Mouse (Mus musculus) C2C12 (cell line): ENCODE measurements at regions not wholly inside any gene's neighbourhood (a gene's known extent, or its start where the extent isn't known, plus 50 kb on each side); places are given as distances from the start of the nearest gene placed in this dataset.

Experiments used
- H3K27me3 ChIP-seq: one replicate; pipeline ENCODE4 v1.6.1; 2011; ENCODE audit not compliant: control insufficient read depth, insufficient read depth, insufficient read length
- H3K36me3 ChIP-seq: one replicate; pipeline ENCODE4 v1.6.1; 2011; ENCODE audit not compliant: control insufficient read depth, insufficient read depth
- H3K4me3 ChIP-seq: one replicate; pipeline ENCODE4 v1.5.1; 2011; ENCODE audit warnings: mild to moderate bottlenecking, control low read depth; ENCODE audit not compliant: poor library complexity, insufficient read depth, severe bottlenecking
- H3K79me2 ChIP-seq: one replicate; pipeline ENCODE4 v1.6.1; 2011; ENCODE audit not compliant: control insufficient read depth, insufficient read depth
- H3K79me3 ChIP-seq: one replicate; pipeline ENCODE4 v1.6.1; 2011; ENCODE audit warnings: low read depth, control low read depth
- H3ac ChIP-seq: one replicate; pipeline ENCODE3; 2011; ENCODE audit warnings: low read depth; ENCODE audit not compliant: control insufficient read depth, insufficient read length
- CEBPB ChIP-seq: IDR thresholded peaks from one replicate; pipeline ENCODE4 v1.6.1; 2011; ENCODE audit warnings: low read depth, mild to moderate bottlenecking, control low read depth, moderate library complexity
- CTCF ChIP-seq: IDR thresholded peaks from one replicate; pipeline ENCODE4 v1.5.1; 2011; ENCODE audit not compliant: control insufficient read depth, insufficient read depth, insufficient read length
- FOSL1 ChIP-seq: IDR thresholded peaks from one replicate; pipeline ENCODE4 v1.8.0; 2011; ENCODE audit warnings: mild to moderate bottlenecking, low read length; ENCODE audit not compliant: poor library complexity, insufficient read depth, severe bottlenecking
- MAX ChIP-seq: IDR thresholded peaks from one replicate; pipeline ENCODE4 v1.6.1; 2011; ENCODE audit warnings: mild to moderate bottlenecking, control low read depth
- MYOD1 ChIP-seq: IDR thresholded peaks from one replicate; pipeline ENCODE4 v1.6.1; 2011; ENCODE audit warnings: low read depth; ENCODE audit not compliant: control insufficient read depth, insufficient read length
- MYOG ChIP-seq: IDR thresholded peaks from one replicate; pipeline ENCODE4 v1.6.1; 2011; ENCODE audit not compliant: control insufficient read depth, insufficient read length; ENCODE audit errors: extremely low read depth
- USF1 ChIP-seq: IDR thresholded peaks from one replicate; pipeline ENCODE4 v1.6.1; 2011; ENCODE audit warnings: low read depth, mild to moderate bottlenecking, control low read depth, moderate library complexity

DNA sequence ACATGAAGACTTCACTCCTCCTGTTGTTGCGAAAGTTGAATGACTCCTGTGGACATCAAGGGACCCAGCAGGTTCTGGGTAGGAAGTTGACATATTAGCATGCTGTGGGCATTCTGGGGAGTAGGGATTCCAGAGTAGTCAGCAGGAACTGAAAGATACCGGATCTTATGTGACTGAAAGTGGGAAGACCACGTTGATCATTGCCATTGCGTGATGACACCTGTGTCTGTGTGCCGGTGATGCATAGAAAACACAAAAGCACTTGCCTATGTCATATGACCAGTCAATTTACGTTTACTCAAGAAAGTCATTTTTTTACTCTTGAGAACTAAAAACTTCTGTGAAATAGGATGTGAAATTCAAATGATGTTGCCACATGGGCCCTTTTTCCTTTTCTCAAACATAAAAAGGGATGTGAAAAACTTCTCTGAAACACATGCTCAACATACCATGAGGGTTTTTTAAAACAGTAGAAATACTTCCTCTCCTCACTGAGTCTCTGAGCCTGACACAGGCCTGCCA lies 176.8 kb upstream of the Ahr start:
- no peaks in the 10 kb centered on the region for H3K27me3 ChIP-seq
- no peaks in the 10 kb centered on the region for H3K36me3 ChIP-seq
- H3K4me3 ChIP-seq, result no peak overlapping the region
- TF ChIP-seq CTCF (no peak), FOSL1 (no peak), USF1 (no peak), CEBPB (no peak), MYOD1 (no peak), MAX (no peak), MYOG (no peak)
- H3K79me2 ChIP-seq, result no peaks in the 10 kb centered on the region
- no peaks in the 10 kb centered on the region for H3K79me3 ChIP-seq
- no peak overlapping the region for H3ac ChIP-seq

DNA sequence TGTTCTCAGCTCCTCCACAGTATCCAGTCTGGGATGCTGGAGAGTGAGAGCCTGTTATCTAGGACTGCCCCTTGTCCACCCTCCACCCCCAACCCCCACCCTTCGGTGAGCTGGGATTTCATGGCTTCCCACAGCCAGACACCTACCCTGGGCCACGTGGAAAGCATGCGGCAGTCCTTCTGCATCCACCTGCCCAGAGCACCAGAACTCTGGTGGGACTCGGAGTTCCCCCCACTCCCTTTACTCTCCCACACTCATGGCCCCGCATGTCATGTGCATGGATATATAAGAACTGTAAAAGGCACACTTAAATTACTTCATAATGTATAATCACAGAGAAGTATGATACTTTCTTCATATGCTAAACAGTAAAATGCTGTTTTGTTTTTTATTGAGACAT lies 175.5 kb upstream of the Ahr start:
- no peaks in the 10 kb centered on the region for H3K36me3 ChIP-seq

DNA sequence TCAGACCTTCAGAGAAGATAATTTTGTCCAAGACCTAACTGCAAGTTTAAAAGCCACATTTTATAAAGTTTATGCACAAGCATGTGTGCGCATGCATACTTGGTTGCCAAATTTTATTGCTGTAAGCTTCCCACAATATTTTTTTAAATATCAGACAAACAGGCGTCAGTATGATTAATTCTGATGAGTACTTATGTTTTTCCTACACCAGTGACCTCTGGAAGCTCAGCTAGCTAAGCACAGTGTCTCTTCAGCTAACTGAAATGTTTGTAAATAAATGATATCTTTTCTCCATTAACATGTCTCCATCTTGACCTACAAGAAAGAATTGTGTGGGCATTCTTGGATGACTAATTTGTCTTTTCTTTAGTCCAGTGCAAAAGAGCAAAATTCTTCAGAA lies 168.6 kb upstream of the Ahr start:
- H3K36me3 ChIP-seq, result no peaks in the 10 kb centered on the region
- no peak overlapping the region for H3K4me3 ChIP-seq
- no peaks in the 10 kb centered on the region for H3K79me3 ChIP-seq
- H3K79me2 ChIP-seq, result no peaks in the 10 kb centered on the region
- no peak overlapping the region for H3ac ChIP-seq
- TF ChIP-seq MYOD1 (no peak), FOSL1 (no peak), CTCF (no peak), MAX (no peak), CEBPB (no peak), USF1 (no peak), MYOG (no peak)
- H3K27me3 ChIP-seq, result no peaks in the 10 kb centered on the region

More for the DNA sequence above, 175.5 kb upstream of the Ahr start:
- Histone ChIP-seq H3K79me2 (no peaks in the 10 kb centered on the region), H3K4me3 (no peak overlapping the region), H3K79me3 (no peaks in the 10 kb centered on the region), H3K27me3 (no peaks in the 10 kb centered on the region), H3ac (no peak overlapping the region)
- TF ChIP-seq CTCF, result no peak
- no peak for TF ChIP-seq FOSL1
- no peak for TF ChIP-seq MYOD1
- TF ChIP-seq MAX, result no peak
- no peak for TF ChIP-seq MYOG
- no peak for TF ChIP-seq USF1
- TF ChIP-seq CEBPB, result no peak

DNA sequence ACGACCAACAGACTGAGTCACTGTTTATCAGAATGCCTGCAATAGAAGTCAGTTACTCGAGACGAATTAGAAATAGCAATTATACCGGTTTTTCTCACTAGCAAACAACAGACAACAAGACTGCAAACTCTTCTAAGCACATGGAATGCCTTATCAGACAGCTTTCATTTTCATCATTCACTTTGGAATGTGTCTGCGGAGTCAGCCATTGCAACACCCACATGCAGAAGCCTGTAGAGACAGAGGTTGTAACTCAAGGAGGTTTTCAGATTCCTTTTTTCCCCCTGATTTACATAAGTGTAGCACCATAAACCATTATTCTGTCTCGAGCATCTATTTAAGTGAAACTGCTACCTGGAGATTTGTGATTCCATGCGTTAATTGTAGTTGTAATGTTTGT lies 167.8 kb upstream of the Ahr start:
- no peak for TF ChIP-seq FOSL1
- TF ChIP-seq CEBPB, result peak; percentile 65

DNA sequence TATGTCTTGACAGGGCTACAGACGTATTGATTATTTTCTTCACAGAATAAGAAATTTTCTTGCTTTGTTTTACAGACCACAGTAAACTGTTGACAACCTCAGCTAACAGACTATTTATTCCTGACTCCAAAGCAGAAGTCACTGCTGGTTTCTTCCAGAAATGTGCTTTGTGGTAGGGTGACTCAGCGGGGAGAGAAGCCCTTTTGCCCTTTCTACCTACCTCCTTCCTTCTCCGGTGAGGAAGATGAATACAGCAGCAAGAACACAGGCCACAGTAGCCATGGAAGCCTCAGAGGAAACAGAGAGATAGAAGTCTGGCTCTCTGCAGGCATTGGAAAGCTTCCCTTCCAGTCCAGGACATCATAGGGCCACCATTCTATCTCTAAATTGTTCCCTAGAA lies 159.4 kb upstream of the Ahr start:
- Histone ChIP-seq H3K79me2 (no peaks in the 10 kb centered on the region), H3K4me3 (no peak overlapping the region), H3K79me3 (no peaks in the 10 kb centered on the region), H3K36me3 (no peaks in the 10 kb centered on the region), H3K27me3 (no peaks in the 10 kb centered on the region), H3ac (no peak overlapping the region)
- TF ChIP-seq FOSL1, result no peak

More for the DNA sequence above, 167.8 kb upstream of the Ahr start:
- no peak overlapping the region for H3ac ChIP-seq
- H3K79me3 ChIP-seq, result no peaks in the 10 kb centered on the region
- no peak overlapping the region for H3K4me3 ChIP-seq
- no peaks in the 10 kb centered on the region for H3K36me3 ChIP-seq
- no peaks in the 10 kb centered on the region for H3K27me3 ChIP-seq
- no peaks in the 10 kb centered on the region for H3K79me2 ChIP-seq

DNA sequence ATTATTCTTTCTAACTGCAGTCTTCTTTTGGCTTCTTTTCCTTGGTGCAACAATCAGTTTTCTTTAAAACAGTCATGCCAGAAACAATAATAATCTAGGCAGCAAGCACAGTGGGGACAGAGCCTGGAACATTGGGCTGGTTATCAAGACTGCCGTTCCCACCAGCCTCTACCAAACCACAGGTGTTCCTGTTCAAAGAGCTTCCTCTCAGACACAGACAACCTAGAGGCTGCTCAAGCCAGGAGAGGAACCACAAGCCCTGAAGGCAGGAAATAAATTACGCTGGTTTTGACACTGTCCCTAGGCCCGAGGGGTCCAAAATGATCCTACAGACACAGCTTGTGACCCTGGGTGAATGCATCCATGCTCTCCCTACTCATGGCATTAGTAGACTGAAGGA lies 156.1 kb upstream of the Ahr start:
- TF ChIP-seq MYOD1 (no peak), FOSL1 (no peak), MYOG (no peak), CEBPB (no peak), CTCF (no peak), MAX (no peak), USF1 (no peak)
- no peaks in the 10 kb centered on the region for H3K79me2 ChIP-seq
- no peaks in the 10 kb centered on the region for H3K36me3 ChIP-seq
- H3K4me3 ChIP-seq, result no peak overlapping the region
- H3K27me3 ChIP-seq, result no peaks in the 10 kb centered on the region
- no peaks in the 10 kb centered on the region for H3K79me3 ChIP-seq
- no peak overlapping the region for H3ac ChIP-seq
